Mouse (Mus musculus) kidney, adult 2 months (tissue): ENCODE measurements around the gene Tmem221.
"Not testable (repeated sequence)": the region's sequence is repeated elsewhere in the genome, so short reads cannot be mapped to it uniquely, and the experiment has no call there.

Experiments used
- CTCF ChIP-seq: fragments of 200-500 bp; conservative IDR thresholded peaks from 2 replicates; pipeline ENCODE4 v1.5.1; 2011; ENCODE audit warnings: low read depth, mild to moderate bottlenecking, control low read depth, low read length, moderate library complexity, mixed read lengths; ENCODE audit not compliant: insufficient read depth, insufficient read length
- POLR2A ChIP-seq: fragments of 200-500 bp; IDR thresholded peaks from one replicate; pipeline ENCODE4 v1.6.1; 2011; ENCODE audit warnings: low read depth, low read length, control low read depth

GRCm38 (mm10) chr8:71519037-71519825 is 39.4 kb downstream of the Tmem221 start:
- TF ChIP-seq CTCF = peak; percentile 71
- TF ChIP-seq POLR2A = not testable (repeated sequence)
